ENCODE assay signal across 19 mouse cellular contexts in the genomic region with DNA sequence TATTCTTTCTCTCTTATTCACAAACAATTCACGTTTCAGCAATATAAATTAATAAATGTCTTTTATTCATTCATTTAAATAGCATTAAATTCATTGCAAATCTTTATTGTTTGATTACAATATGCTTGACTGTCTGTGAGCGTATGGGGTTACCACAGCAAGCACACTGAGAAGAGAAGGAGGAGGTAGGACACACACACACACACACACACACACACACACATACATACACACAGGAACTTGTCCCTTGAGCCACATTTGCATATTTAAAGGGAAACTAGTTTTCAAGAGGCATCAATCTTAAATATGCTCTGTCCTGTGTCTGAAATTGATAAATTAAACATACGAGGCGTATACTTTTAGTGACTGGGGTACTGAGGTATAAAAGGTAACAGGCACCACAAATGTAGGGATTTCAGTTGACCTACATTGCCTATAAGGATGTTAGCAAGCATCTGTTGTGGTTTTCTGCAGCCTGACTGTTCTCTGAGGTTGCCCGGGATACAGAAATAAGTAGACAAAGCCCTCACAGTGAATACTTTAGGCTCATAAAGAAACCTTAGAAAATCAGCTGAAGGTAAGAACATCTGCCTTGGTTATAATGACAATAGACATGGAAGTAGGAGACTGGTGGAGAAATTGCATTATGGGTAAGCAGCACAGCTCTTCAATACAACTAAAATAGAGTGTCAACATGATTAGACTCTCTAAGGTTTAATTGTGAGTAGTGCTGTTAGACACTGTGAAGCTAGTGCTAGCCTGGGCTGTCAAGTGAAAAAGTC.
DNase-seq lines count a peak whose midpoint lies in the region; ATAC-seq and TF ChIP-seq lines count a peak whose summit lies in the region.
"Had no signal": no experiment of that assay in that cellular context is flagged by ENCODE, and none has a peak within 500 bp of the region (broad histone marks: within the 10 kb centered on the region; RNA-seq: fewer than 3 reads in every experiment).

No protein-coding gene starts in this region.

- no peak overlapping the region for H3K4me2 ChIP-seq in forebrain, embryonic 12.5 days
- H3K4me2 ChIP-seq in forebrain, embryonic 15.5 days (replicated peaks), result no peak overlapping the region
- no peak overlapping the region for H3K4me2 ChIP-seq in midbrain, embryonic 11.5 days
- no peak overlapping the region for H3K4me2 ChIP-seq in midbrain, postnatal 0 days (ENCODE audit: low read depth, low read length, poor library complexity, severe bottlenecking)
- H3K4me2 ChIP-seq: heart, embryonic 13.5 days; limb, embryonic 15.5 days; liver, embryonic 15.5 days had no signal

- ATAC-seq in forebrain, embryonic 12.5 days (ENCODE audit: low FRiP score), result peak; percentile 58
- no peak for ATAC-seq in forebrain, embryonic 15.5 days (replicated peaks)
- ATAC-seq in midbrain, embryonic 11.5 days (ENCODE audit: low FRiP score), result peak; percentile 75
- ATAC-seq in midbrain, postnatal 0 days (ENCODE audit: low FRiP score), result no peak

- H3K9me3 ChIP-seq in forebrain, embryonic 12.5 days, result no peaks in the 10 kb centered on the region
- no peaks in the 10 kb centered on the region for H3K9me3 ChIP-seq in forebrain, embryonic 15.5 days
- H3K9me3 ChIP-seq in midbrain, embryonic 11.5 days (ENCODE audit: control insufficient read depth, low read length), result no peaks in the 10 kb centered on the region
- H3K9me3 ChIP-seq in midbrain, postnatal 0 days (ENCODE audit: low read length), result no peaks in the 10 kb centered on the region
- H3K9me3 ChIP-seq: heart, embryonic 13.5 days; limb, embryonic 15.5 days; liver, embryonic 15.5 days had no signal

- no peak for TF ChIP-seq CTCF in midbrain, postnatal 0 days (IDR thresholded peaks at IDR 0.05)

- H3K27me3 ChIP-seq in forebrain, embryonic 12.5 days, result no peaks in the 10 kb centered on the region
- no peaks in the 10 kb centered on the region for H3K27me3 ChIP-seq in forebrain, embryonic 15.5 days
- no peaks in the 10 kb centered on the region for H3K27me3 ChIP-seq in midbrain, embryonic 11.5 days (ENCODE audit: control insufficient read depth, insufficient read depth, low read length)
- no peaks in the 10 kb centered on the region for H3K27me3 ChIP-seq in midbrain, postnatal 0 days (ENCODE audit: insufficient read depth, low read length)
- H3K27me3 ChIP-seq: heart, embryonic 13.5 days; limb, embryonic 15.5 days; liver, embryonic 15.5 days had no signal

- no peak overlapping the region for H3K9ac ChIP-seq in forebrain, embryonic 12.5 days
- no peak overlapping the region for H3K9ac ChIP-seq in forebrain, embryonic 15.5 days (replicated peaks)
- H3K9ac ChIP-seq in midbrain, embryonic 11.5 days (ENCODE audit: low read length), result no peak overlapping the region
- H3K9ac ChIP-seq in midbrain, postnatal 0 days (replicated peaks; ENCODE audit: low read length, poor library complexity, severe bottlenecking), result no peak overlapping the region
- H3K9ac ChIP-seq: heart, embryonic 13.5 days; limb, embryonic 15.5 days; liver, embryonic 15.5 days had no signal

- DNase-seq in midbrain, embryonic 11.5 days (ENCODE audit: low spot score, missing footprints), result peak; percentile 82
- no peak for DNase-seq in midbrain, postnatal 0 days (ENCODE audit: low spot score)
- DNase-seq in thymus, postnatal 14 days, result peak; percentile 23
- no peak for DNase-seq in thymus, postnatal 36 days
- peak; percentile 83 for DNase-seq in retina, postnatal 1 day
- DNase-seq in natural killer cell, adult 2 months (ENCODE audit: low spot score in 2 of 2), result no peak
- DNase-seq: adrenal gland, postnatal 36 days; cerebellum, adult 8-10 months; gastrocnemius, postnatal 14 days; heart, adult 18-20 months; kidney, adult 18-20 months; kidney, postnatal 14 days; right cerebral cortex, postnatal 14 days had no signal

- no peak overlapping the region for H3K4me3 ChIP-seq in forebrain, embryonic 12.5 days (replicated peaks)
- no peak overlapping the region for H3K4me3 ChIP-seq in forebrain, embryonic 15.5 days
- H3K4me3 ChIP-seq in midbrain, embryonic 11.5 days (ENCODE audit: low read depth, low read length), result no peak overlapping the region
- no peak overlapping the region for H3K4me3 ChIP-seq in midbrain, postnatal 0 days (ENCODE audit: low read depth, low read length)
- H3K4me3 ChIP-seq: heart, embryonic 13.5 days; layer of hippocampus, adult 2 months; limb, embryonic 15.5 days; liver, embryonic 15.5 days had no signal

- 70% methylated on average over 5 of the region's 5 CpGs for WGBS in forebrain, embryonic 12.5 days
- WGBS in forebrain, embryonic 15.5 days, result 64% methylated on average over 5 of the region's 5 CpGs
- WGBS in midbrain, embryonic 11.5 days, result 70% methylated on average over 5 of the region's 5 CpGs
- 52% methylated on average over 5 of the region's 5 CpGs for whole genome bisulfite sequencing in midbrain, postnatal 0 days

- H3K4me1 ChIP-seq in forebrain, embryonic 12.5 days, result peaks cover 5% of the 10 kb centered on the region; the same call in 1 of the 2 replicates
- H3K4me1 ChIP-seq in forebrain, embryonic 15.5 days, result no peaks in the 10 kb centered on the region; the same call in 1 of the 2 replicates
- H3K4me1 ChIP-seq in midbrain, embryonic 11.5 days (ENCODE audit: control insufficient read depth, insufficient read depth, low read length), result peaks cover 2% of the 10 kb centered on the region; the same call in 1 of the 2 replicates
- 0 out of 2 replicates have a peak, but pooled peaks cover 4% of the 10 kb centered on the region for H3K4me1 ChIP-seq in midbrain, postnatal 0 days (ENCODE audit: insufficient read depth, low read length)
- H3K4me1 ChIP-seq: heart, embryonic 13.5 days; limb, embryonic 15.5 days; liver, embryonic 15.5 days had no signal

- H3K36me3 ChIP-seq in forebrain, embryonic 12.5 days (replicated peaks), result no peaks in the 10 kb centered on the region
- no peaks in the 10 kb centered on the region for H3K36me3 ChIP-seq in forebrain, embryonic 15.5 days
- no peaks in the 10 kb centered on the region for H3K36me3 ChIP-seq in midbrain, embryonic 11.5 days (ENCODE audit: control insufficient read depth, insufficient read depth, low read length)
- H3K36me3 ChIP-seq in midbrain, postnatal 0 days (ENCODE audit: insufficient read depth, low read length), result no peaks in the 10 kb centered on the region
- H3K36me3 ChIP-seq: heart, embryonic 13.5 days; limb, embryonic 15.5 days; liver, embryonic 15.5 days had no signal

- no peak overlapping the region for H3K27ac ChIP-seq in forebrain, embryonic 12.5 days
- no peak overlapping the region for H3K27ac ChIP-seq in forebrain, embryonic 15.5 days (replicated peaks)
- no peak overlapping the region for H3K27ac ChIP-seq in midbrain, embryonic 11.5 days (ENCODE audit: low read depth, low read length)
- no peak overlapping the region for H3K27ac ChIP-seq in midbrain, postnatal 0 days (ENCODE audit: low read depth, low read length)
- H3K27ac ChIP-seq: heart, embryonic 13.5 days; layer of hippocampus, adult 2 months; limb, embryonic 15.5 days; liver, embryonic 15.5 days had no signal

Comparison
In these comparisons a context has a peak if more than half of its experiments do, and no peak if none do; other contexts are left out.
1. ATAC-seq: peak in forebrain, embryonic 12.5 days (single experiment) and midbrain, embryonic 11.5 days (single experiment); none in forebrain, embryonic 15.5 days (single experiment) and midbrain, postnatal 0 days (single experiment).
2. DNase-seq: peak in midbrain, embryonic 11.5 days (single experiment), thymus, postnatal 14 days (single experiment) and retina, postnatal 1 day (single experiment); none in midbrain, postnatal 0 days (single experiment), thymus, postnatal 36 days (0 of 2) and natural killer cell, adult 2 months (0 of 2).